Mouse (Mus musculus): ENCODE measurements around the gene Tldc1.
A peak's percentile ranks its signal among the peaks of the same experiment; 100 is the strongest.

The Tldc1 gene

GRCm38 (mm10) chr8:119778263-119778662 lies at the start of gene Tldc1:
Gene Tldc1 (minus strand): TSS chr8:119778416.
- DNase-seq (ENCODE audit: low read depth, low spot score), result peak; percentile 96

- DNase-seq (ENCODE audit: low read depth, low spot score), result no peak
Measured at GRCm38 (mm10) chr8:119827721-119828153, 49.5 kb upstream of the Tldc1 start.

- DNase-seq (ENCODE audit: low read depth, low spot score), result no peak
Measured at GRCm38 (mm10) chr8:119826982-119827381, 48.8 kb upstream of the Tldc1 start.

GRCm38 (mm10) chr8:119825950-119826730 lies 47.9 kb upstream of the Tldc1 start:
- no peak for DNase-seq (ENCODE audit: low read depth, low spot score)

GRCm38 (mm10) chr8:119824809-119825273 lies 46.6 kb upstream of the Tldc1 start:
- peak; percentile 15 for DNase-seq (ENCODE audit: low read depth, low spot score)

- DNase-seq (ENCODE audit: low read depth, low spot score), result no peak
Measured at GRCm38 (mm10) chr8:119824100-119824499, 45.9 kb upstream of the Tldc1 start.

GRCm38 (mm10) chr8:119823278-119823677 lies 45.1 kb upstream of the Tldc1 start:
- DNase-seq (ENCODE audit: low read depth, low spot score), result no peak

- no peak for DNase-seq (ENCODE audit: low read depth, low spot score)
Measured at GRCm38 (mm10) chr8:119821691-119822090, 43.5 kb upstream of the Tldc1 start.

- DNase-seq (ENCODE audit: low read depth, low spot score), result no peak
Measured at GRCm38 (mm10) chr8:119819976-119820375, 41.8 kb upstream of the Tldc1 start.

GRCm38 (mm10) chr8:119819316-119819715 lies 41.1 kb upstream of the Tldc1 start:
- no peak for DNase-seq (ENCODE audit: low read depth, low spot score)

GRCm38 (mm10) chr8:119817446-119817845 lies 39.2 kb upstream of the Tldc1 start:
- no peak for DNase-seq (ENCODE audit: low read depth, low spot score)

GRCm38 (mm10) chr8:119816219-119816618 lies 38.0 kb upstream of the Tldc1 start:
- no peak for DNase-seq (ENCODE audit: low read depth, low spot score)

- peak; percentile 27 for DNase-seq (ENCODE audit: low read depth, low spot score)
Measured at GRCm38 (mm10) chr8:119812650-119813431, 34.6 kb upstream of the Tldc1 start.

- peak; percentile 24 for DNase-seq (ENCODE audit: low read depth, low spot score)
Measured at GRCm38 (mm10) chr8:119811925-119812324, 33.7 kb upstream of the Tldc1 start.

- no peak for DNase-seq (ENCODE audit: low read depth, low spot score)
Measured at GRCm38 (mm10) chr8:119810953-119811499, 32.8 kb upstream of the Tldc1 start.

GRCm38 (mm10) chr8:119810127-119810868 lies 32.1 kb upstream of the Tldc1 start:
- DNase-seq (ENCODE audit: low read depth, low spot score), result no peak

- DNase-seq (ENCODE audit: low read depth, low spot score), result no peak
Measured at GRCm38 (mm10) chr8:119809620-119810019, 31.4 kb upstream of the Tldc1 start.

- DNase-seq (ENCODE audit: low read depth, low spot score), result no peak
Measured at GRCm38 (mm10) chr8:119807687-119808086, 29.5 kb upstream of the Tldc1 start.

- no peak for DNase-seq (ENCODE audit: low read depth, low spot score)
Measured at GRCm38 (mm10) chr8:119806422-119807263, 28.4 kb upstream of the Tldc1 start.

- DNase-seq (ENCODE audit: low read depth, low spot score), result no peak
Measured at GRCm38 (mm10) chr8:119805275-119805674, 27.1 kb upstream of the Tldc1 start.

- peak; percentile 14 for DNase-seq (ENCODE audit: low read depth, low spot score)
Measured at GRCm38 (mm10) chr8:119802592-119802991, 24.4 kb upstream of the Tldc1 start.

Measured in 3T3-L1 (cell line).